Mouse (Mus musculus) C2C12 (cell line): ENCODE data around the gene Erc1.

Source experiments
- CEBPB ChIP-seq: IDR thresholded peaks from one replicate; pipeline ENCODE4 v1.6.1; 2011; ENCODE audit warnings: low read depth, mild to moderate bottlenecking, control low read depth, moderate library complexity
- CTCF ChIP-seq: IDR thresholded peaks from one replicate; pipeline ENCODE4 v1.5.1; 2011; ENCODE audit not compliant: control insufficient read depth, insufficient read depth, insufficient read length
- MAX ChIP-seq: IDR thresholded peaks from one replicate; pipeline ENCODE4 v1.6.1; 2011; ENCODE audit warnings: mild to moderate bottlenecking, control low read depth
- MYOG ChIP-seq: IDR thresholded peaks from one replicate; pipeline ENCODE4 v1.6.1; 2011; ENCODE audit not compliant: control insufficient read depth, insufficient read length; ENCODE audit errors: extremely low read depth

DNA sequence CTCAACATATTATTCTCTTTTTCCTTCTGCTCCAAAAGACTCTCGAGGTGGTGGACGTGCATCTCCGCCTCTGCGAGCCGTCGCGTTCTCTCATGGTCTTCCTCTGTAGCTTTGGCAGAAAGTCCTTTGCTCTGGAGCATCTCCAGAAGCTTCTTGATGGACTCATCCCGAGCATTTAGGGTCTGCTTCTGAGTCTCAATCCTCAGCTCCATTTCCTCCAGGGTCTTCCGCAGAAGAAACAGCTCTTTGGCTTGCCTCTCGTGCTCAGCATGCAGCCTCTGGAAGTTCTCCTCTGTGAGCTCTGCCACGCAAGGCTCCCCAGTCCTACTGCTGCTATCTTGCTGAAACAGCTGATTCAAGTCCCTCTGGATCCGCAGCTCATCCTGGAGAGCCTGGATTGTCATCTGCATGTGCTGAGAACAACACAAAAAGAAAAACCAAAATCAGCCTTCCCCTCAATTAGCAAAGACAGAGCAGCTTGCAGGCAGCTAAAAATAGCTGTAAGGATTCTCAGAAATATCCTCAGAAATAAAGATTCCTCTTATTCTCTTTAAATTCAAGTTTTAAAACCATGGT is 51.0 kb downstream of the Erc1 start:
- TF ChIP-seq MYOG (no peak), CTCF (no peak), CEBPB (no peak), MAX (no peak)
